Mouse (Mus musculus) G1E (cell line): ENCODE measurements at regions not wholly inside any gene's neighbourhood (a gene's known extent, or its start where the extent isn't known, plus 50 kb on each side); places are given as distances from the start of the nearest gene placed in this dataset.

ENCODE experiments used
- ATAC-seq: 2 replicates; pipeline ENCODE4 v1.8.0; 2016; ENCODE audit warnings: mild to moderate bottlenecking; ENCODE audit not compliant: insufficient number of reproducible peaks, poor library complexity, low FRiP score, severe bottlenecking; ENCODE audit errors: extremely low read depth
- DNase-seq: peaks from one replicate; pipeline ENCODE4 v3.0.0; 2012; ENCODE audit warnings: low spot score
- H3K27me3 ChIP-seq: 2 replicates; pipeline ENCODE4 v1.6.1; 2012; ENCODE audit warnings: mild to moderate bottlenecking, low read length, inconsistent platforms; ENCODE audit not compliant: insufficient read depth
- H3K36me3 ChIP-seq: replicated peaks from 2 replicates; pipeline ENCODE3; 2012; ENCODE audit warnings: mild to moderate bottlenecking, inconsistent platforms
- H3K4me1 ChIP-seq: 2 replicates; pipeline ENCODE4 v1.6.1; 2012; ENCODE audit warnings: low read depth, low read length, inconsistent platforms, mixed read lengths; ENCODE audit not compliant: insufficient read depth
- H3K4me3 ChIP-seq: 2 replicates; pipeline ENCODE4 v1.5.1; 2012; ENCODE audit warnings: low read depth, mild to moderate bottlenecking, inconsistent platforms, low read length, moderate library complexity, mixed read lengths
- H3K9me3 ChIP-seq: replicated peaks from 2 replicates; pipeline ENCODE4 v1.6.1; 2012; ENCODE audit warnings: inconsistent platforms
- CTCF ChIP-seq: IDR thresholded peaks from 2 replicates; pipeline ENCODE4 v1.5.1; 2012; ENCODE audit warnings: low read depth, low read length, inconsistent platforms, mixed read lengths
- GATA1 ChIP-seq: IDR thresholded peaks from 2 replicates; pipeline ENCODE4 v1.6.1; 2012; ENCODE audit warnings: borderline replicate concordance, low read length, inconsistent platforms, mixed read lengths
- GATA2 ChIP-seq: IDR thresholded peaks from 2 replicates; pipeline ENCODE4 v1.6.1; 2012; ENCODE audit warnings: low read depth, low read length, inconsistent platforms, borderline replicate concordance
- POLR2AphosphoS5 ChIP-seq: IDR thresholded peaks from 2 replicates; pipeline ENCODE4 v1.6.1; 2012; ENCODE audit warnings: low read depth, low read length, inconsistent platforms; ENCODE audit not compliant: insufficient replicate concordance
- TAL1 ChIP-seq: conservative IDR thresholded peaks from 2 replicates; pipeline ENCODE4 v1.6.1; 2012; ENCODE audit warnings: low read depth, low read length, inconsistent platforms, mixed read lengths

DNA sequence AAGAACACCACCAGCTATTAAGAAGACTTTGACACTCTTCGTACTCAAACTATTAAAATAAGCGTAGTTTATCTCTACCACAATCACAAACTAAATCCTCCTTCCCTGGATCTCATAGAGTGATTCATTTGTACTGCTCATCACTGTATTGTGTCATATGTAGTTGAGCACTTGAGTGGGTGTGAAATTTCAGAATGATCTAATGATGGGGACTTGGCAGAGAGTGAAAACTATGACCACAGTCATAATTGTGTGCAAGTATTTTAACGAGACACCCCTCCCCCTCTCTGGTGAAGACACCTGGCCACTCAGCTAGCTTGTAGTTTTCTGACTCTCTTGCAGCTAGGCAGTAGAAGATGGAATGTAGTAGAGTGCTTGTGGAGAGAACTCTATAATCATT lies 80.2 kb upstream of the Cxcr4 start:
- ATAC-seq: no peak
- H3K9me3 ChIP-seq: peaks cover 17% of the 10 kb centered on the region
- no peak for DNase-seq
- no peaks in the 10 kb centered on the region for H3K27me3 ChIP-seq
- TF ChIP-seq POLR2AphosphoS5 (no peak), GATA2 (no peak), CTCF (no peak), GATA1 (no peak), TAL1 (no peak)
- H3K4me3 ChIP-seq: no peak overlapping the region
- no peaks in the 10 kb centered on the region for H3K36me3 ChIP-seq
- no peaks in the 10 kb centered on the region for H3K4me1 ChIP-seq

DNA sequence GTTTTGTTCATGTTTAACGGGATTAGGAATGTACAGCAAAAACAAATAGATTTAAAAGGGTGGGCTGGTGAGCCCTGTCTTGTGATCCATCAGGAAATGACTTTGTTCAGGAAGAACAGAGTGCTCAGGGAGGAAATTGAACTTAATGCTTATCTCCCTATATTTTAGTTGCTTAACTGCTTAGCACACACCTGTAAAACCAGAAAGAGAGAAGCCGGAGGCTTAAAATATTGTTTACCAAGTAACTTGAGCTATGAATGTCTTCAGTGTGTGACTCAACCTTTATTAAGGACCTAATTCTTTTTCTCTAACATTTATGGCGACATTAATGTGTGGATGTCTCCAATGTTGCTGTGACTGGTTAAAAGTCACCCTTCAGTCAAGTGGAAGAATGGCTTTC lies 79.4 kb upstream of the Cxcr4 start:
- DNase-seq (no peak), ATAC-seq (no peak)
- H3K4me1 ChIP-seq: no peaks in the 10 kb centered on the region
- no peak overlapping the region for H3K4me3 ChIP-seq
- no peaks in the 10 kb centered on the region for H3K27me3 ChIP-seq
- no peak for TF ChIP-seq GATA1
- H3K36me3 ChIP-seq: no peaks in the 10 kb centered on the region
- H3K9me3 ChIP-seq: peaks cover 17% of the 10 kb centered on the region

DNA sequence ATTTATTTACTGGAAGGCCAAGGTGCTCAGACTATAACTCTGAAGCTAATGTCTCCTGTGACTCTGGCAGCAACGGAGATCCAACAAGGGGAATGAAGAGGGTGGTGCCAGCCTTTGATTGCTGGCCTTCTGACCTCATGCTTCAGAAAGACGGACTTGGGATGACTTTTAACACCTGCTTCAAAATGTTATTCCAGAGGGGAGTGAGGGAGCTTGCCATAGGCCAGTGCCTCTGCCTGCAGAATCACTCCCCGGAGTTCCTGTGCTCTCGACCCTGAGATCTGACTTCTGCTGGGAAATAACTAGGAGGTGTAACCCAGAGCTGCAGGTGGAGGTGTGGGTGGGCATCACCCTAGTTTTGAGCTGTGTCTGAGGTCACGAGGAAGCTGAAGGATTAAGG lies 78.9 kb upstream of the Cxcr4 start:
- H3K4me3 ChIP-seq: no peak overlapping the region
- no peaks in the 10 kb centered on the region for H3K4me1 ChIP-seq
- TF ChIP-seq GATA2: no peak
- no peak for TF ChIP-seq CTCF
- no peak for TF ChIP-seq GATA1
- TF ChIP-seq TAL1: no peak
- TF ChIP-seq POLR2AphosphoS5: no peak
- H3K9me3 ChIP-seq: peaks cover 17% of the 10 kb centered on the region
- H3K27me3 ChIP-seq: no peaks in the 10 kb centered on the region
- DNase-seq (no peak), ATAC-seq (no peak)
- H3K36me3 ChIP-seq: no peaks in the 10 kb centered on the region

DNA sequence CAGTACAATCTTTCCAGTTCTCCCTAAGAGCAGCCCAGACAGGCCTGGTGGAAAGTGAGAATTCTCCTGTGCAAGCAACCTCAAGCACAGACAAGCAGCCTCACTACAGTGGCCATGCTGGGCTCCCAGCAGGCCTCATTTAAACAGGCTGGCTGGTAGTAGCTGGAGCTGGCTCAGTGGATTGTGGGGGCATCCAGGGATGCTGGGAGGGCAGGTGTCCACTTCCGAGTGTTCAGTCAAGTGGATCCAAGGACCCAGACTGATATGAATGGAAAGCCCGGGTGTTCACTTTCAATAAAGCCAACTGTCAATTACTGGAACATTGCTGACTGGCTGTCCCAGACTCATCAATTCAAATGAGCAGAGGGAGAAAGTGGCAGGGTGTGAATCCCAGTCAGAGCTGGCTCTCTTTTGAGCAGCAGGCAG lies 77.2 kb upstream of the Cxcr4 start:
- no peak for DNase-seq
- Histone ChIP-seq H3K4me3 (no peak overlapping the region), H3K4me1 (no peaks in the 10 kb centered on the region), H3K27me3 (no peaks in the 10 kb centered on the region), H3K9me3 (peaks cover 11% of the 10 kb centered on the region; the same call in 1 of the 2 replicates), H3K36me3 (no peaks in the 10 kb centered on the region)
- no peak for ATAC-seq
- no peak for TF ChIP-seq POLR2AphosphoS5
- TF ChIP-seq CTCF: no peak
- TF ChIP-seq TAL1: no peak
- TF ChIP-seq GATA2: no peak
- no peak for TF ChIP-seq GATA1

DNA sequence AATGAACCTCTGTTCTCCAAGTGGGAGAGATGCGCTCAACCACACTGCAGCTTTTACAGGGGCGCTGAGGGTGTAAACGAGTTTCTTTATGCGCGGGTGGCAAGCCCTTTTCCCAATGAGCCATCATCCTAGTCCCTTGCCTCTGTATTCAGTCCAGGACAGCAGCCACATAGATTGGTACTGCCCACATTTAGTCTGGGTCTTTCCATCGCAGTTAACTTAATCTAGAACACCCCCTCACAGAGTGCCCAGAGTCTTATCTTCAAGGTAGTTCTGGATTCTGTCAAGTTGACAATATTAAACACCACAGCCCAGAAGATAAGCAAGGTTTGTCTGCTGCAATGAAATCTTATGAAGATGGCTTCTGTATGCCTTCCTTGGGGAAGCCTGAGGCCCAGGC lies 76.6 kb upstream of the Cxcr4 start:
- DNase-seq (no peak), ATAC-seq (no peak)
- H3K4me1 ChIP-seq: no peaks in the 10 kb centered on the region
- peaks cover 8% of the 10 kb centered on the region; the same call in 1 of the 2 replicates for H3K9me3 ChIP-seq
- no peak overlapping the region for H3K4me3 ChIP-seq
- TF ChIP-seq CTCF: no peak
- TF ChIP-seq TAL1: no peak
- no peaks in the 10 kb centered on the region for H3K27me3 ChIP-seq
- H3K36me3 ChIP-seq: no peaks in the 10 kb centered on the region

DNA sequence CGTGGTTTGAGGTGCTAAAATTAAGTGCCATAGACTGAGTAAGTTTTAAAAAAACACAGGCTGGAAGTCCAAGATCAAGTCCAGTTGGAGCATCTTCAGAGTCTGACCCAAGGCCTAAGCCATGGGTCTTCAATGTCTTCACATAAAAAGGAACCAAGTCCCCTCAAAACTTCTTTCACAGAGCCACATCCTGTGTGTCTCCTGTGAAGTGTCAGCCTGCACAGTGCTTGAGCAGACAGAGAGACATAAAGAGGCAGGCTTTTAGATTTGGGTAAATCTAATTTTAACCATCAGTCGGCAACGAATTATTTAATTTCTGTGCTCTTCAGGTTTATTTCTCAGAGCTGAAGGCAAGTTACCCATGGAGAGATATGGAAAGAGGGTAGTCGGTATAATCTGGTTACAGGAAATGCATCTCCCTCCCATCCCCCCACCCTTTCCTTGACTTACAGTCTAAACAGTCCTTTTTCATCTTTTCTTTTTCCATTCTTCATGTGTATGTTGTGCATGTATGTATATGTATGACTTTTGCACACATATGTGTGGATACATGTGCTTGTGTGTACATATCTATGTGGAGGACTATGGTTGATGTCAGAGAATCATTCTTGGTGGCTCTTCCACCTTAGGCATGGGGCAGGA lies 75.1 kb upstream of the Cxcr4 start:
- Histone ChIP-seq H3K27me3 (no peaks in the 10 kb centered on the region), H3K4me3 (no peak overlapping the region), H3K9me3 (peaks cover 8% of the 10 kb centered on the region; the same call in 1 of the 2 replicates), H3K36me3 (no peaks in the 10 kb centered on the region), H3K4me1 (no peaks in the 10 kb centered on the region)
- no peak for TF ChIP-seq GATA1
- no peak for ATAC-seq
- no peak for DNase-seq

DNA sequence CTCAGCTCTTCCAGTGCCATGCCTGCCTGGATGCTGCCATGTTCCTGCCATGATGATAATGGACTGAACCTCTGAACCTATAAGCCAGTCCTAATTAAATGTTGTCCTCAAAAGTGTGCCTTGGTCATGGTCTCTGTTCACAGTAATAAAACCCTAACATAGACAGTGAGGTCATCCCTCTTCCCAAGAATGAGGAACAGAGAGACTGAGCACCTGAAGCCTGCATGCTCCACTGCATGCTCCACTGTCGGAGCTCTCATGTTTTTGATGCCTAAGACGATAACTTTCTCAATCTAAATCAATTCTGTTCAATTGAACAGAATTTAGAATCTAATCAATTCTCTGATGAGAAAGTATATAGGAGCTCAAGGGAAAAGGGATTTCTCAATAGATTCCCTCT lies 71.1 kb upstream of the Cxcr4 start:
- H3K36me3 ChIP-seq: no peaks in the 10 kb centered on the region
- TF ChIP-seq GATA2 (no peak), CTCF (no peak), TAL1 (no peak), POLR2AphosphoS5 (no peak), GATA1 (no peak)
- ATAC-seq: no peak
- no peak overlapping the region for H3K4me3 ChIP-seq
- no peaks in the 10 kb centered on the region for H3K4me1 ChIP-seq
- peaks cover 1% of the 10 kb centered on the region for H3K9me3 ChIP-seq
- DNase-seq: no peak
- H3K27me3 ChIP-seq: no peaks in the 10 kb centered on the region
